Mouse (Mus musculus) stomach, embryonic 14.5 days (tissue): ENCODE results near the gene Gm49396. TPM values are rescaled to one million over a fixed set of nuclear protein-coding genes. Genes with fewer than 3 reads are reported as not detected.

Experiments
- ATAC-seq: fragments of 200-750 bp; cut with Nextera tagmentation; 2 replicates; pipeline ENCODE4 v1.8.0; 2017; ENCODE audit warnings: low read depth, moderate TSS enrichment; ENCODE audit not compliant: insufficient number of reproducible peaks, insufficient read depth, low FRiP score
- H3K27ac ChIP-seq: fragments of 300-500 bp; sonication (generic); 2 replicates; pipeline ENCODE4 v1.5.1; 2014; ENCODE audit warnings: mild to moderate bottlenecking, low read length, moderate library complexity, mixed read lengths
- H3K27me3 ChIP-seq: fragments of 300-500 bp; sonication (generic); 2 replicates; pipeline ENCODE4 v1.6.1; 2014; ENCODE audit warnings: low read length, control low read depth, mixed read lengths; ENCODE audit not compliant: control insufficient read depth, insufficient read depth
- H3K36me3 ChIP-seq: fragments of 300-500 bp; sonication (generic); 2 replicates; pipeline ENCODE4 v1.6.1; 2014; ENCODE audit warnings: mild to moderate bottlenecking, control low read depth, low read length, moderate library complexity, mixed read lengths; ENCODE audit not compliant: control insufficient read depth, insufficient read depth
- H3K4me1 ChIP-seq: fragments of 300-500 bp; sonication (generic); 2 replicates; pipeline ENCODE4 v1.6.1; 2014; ENCODE audit warnings: low read length, control low read depth, mixed read lengths; ENCODE audit not compliant: control insufficient read depth, insufficient read depth
- H3K4me2 ChIP-seq: fragments of 300-500 bp; sonication (generic); replicated peaks from 2 replicates; pipeline ENCODE4 v1.6.1; 2014; ENCODE audit warnings: low read depth, low read length, control low read depth
- H3K4me3 ChIP-seq: fragments of 300-500 bp; sonication (generic); 2 replicates; pipeline ENCODE4 v1.5.1; 2014; ENCODE audit warnings: low read depth, low read length, control low read depth
- H3K9ac ChIP-seq: fragments of 300-500 bp; sonication (generic); replicated peaks from 2 replicates; pipeline ENCODE4 v1.6.1; 2014; ENCODE audit warnings: low read depth, mild to moderate bottlenecking, control low read depth, low read length, moderate library complexity, mixed read lengths
- H3K9me3 ChIP-seq: fragments of 300-500 bp; sonication (generic); 2 replicates; pipeline ENCODE4 v1.6.1; 2016; ENCODE audit warnings: low read depth, low read length, control low read depth; ENCODE audit not compliant: control insufficient read depth
- WGBS: fragments of 180-500 bp; shearing (Covaris S2); extraction: QIAGEN DNeasy Blood & Tissue Kit; methylation state at CpG from one replicate; pipeline ENCODE4 v1.1.7; 2014; 5-methylcytosine and 5-hydroxymethylcytosine counted together
- polyA plus RNA-seq: library from polyadenylated mRNA; unstranded; fragments of >200 nt; fragmentation: Nextera tagmentation; extraction: Ambion mirVana; gene quantifications from 2 replicates; pipeline ENCODE4 v1.2.1, GENCODE M21; 2014

The Gm49396 gene
- polyA plus RNA-seq, 1 experiment from 2014 or later = 10.0 TPM

- Histone ChIP-seq H3K36me3 (no peaks in the 10 kb centered on the region), H3K4me3 (no peak overlapping the region), H3K27me3 (no peaks in the 10 kb centered on the region), H3K4me1 (peaks cover 5% of the 10 kb centered on the region; the same call in 1 of the 2 replicates), H3K27ac (no peak overlapping the region), H3K4me2 (no peak overlapping the region), H3K9ac (no peak overlapping the region), H3K9me3 (no peaks in the 10 kb centered on the region)
- no peak for ATAC-seq
- WGBS = 68% methylated on average over 4 of the region's 4 CpGs
These were observed 31.4 kb downstream of the Gm49396 start for GRCm38 (mm10) chr7:30594510-30595024.

GRCm38 (mm10) chr7:30596093-30596492 lies 32.9 kb downstream of the Gm49396 start:
- no peaks in the 10 kb centered on the region for H3K36me3 ChIP-seq
- H3K4me2 ChIP-seq = no peak overlapping the region
- no peak overlapping the region for H3K9ac ChIP-seq
- H3K4me3 ChIP-seq = no peak overlapping the region
- peaks cover 3% of the 10 kb centered on the region; the same call in 1 of the 2 replicates for H3K4me1 ChIP-seq
- no peak overlapping the region for H3K27ac ChIP-seq
- ATAC-seq = no peak
- H3K9me3 ChIP-seq = no peaks in the 10 kb centered on the region
- 77% methylated on average over 5 of the region's 5 CpGs for WGBS
- H3K27me3 ChIP-seq = no peaks in the 10 kb centered on the region

- no peak overlapping the region for H3K27ac ChIP-seq
- H3K4me2 ChIP-seq = no peak overlapping the region
- 64% methylated on average over 5 of the region's 5 CpGs for WGBS
- no peak overlapping the region for H3K4me3 ChIP-seq
- ATAC-seq = no peak
- peaks cover 3% of the 10 kb centered on the region; the same call in 1 of the 2 replicates for H3K4me1 ChIP-seq
- no peaks in the 10 kb centered on the region for H3K36me3 ChIP-seq
- no peaks in the 10 kb centered on the region for H3K27me3 ChIP-seq
- H3K9ac ChIP-seq = no peak overlapping the region
- H3K9me3 ChIP-seq = no peaks in the 10 kb centered on the region
These were observed 33.7 kb downstream of the Gm49396 start for GRCm38 (mm10) chr7:30596811-30597210.

- Histone ChIP-seq H3K4me2 (no peak within 1 kb of the TSS), H3K27ac (peak within 1 kb of the TSS; percentile 46; the same call in 1 of the 2 replicates), H3K27me3 (no peaks in the 10 kb centered on the region), H3K4me3 (no peak within 1 kb of the TSS), H3K9me3 (no peaks in the 10 kb centered on the region), H3K9ac (no peak within 1 kb of the TSS), H3K4me1 (peaks cover 3% of the 10 kb centered on the region; the same call in 1 of the 2 replicates), H3K36me3 (no peaks in the 10 kb centered on the region)
- ATAC-seq = no peak
- 92% methylated on average over 12 of the region's 12 CpGs for WGBS
These were observed 35.6 kb downstream of the Gm49396 start, which contains the start of gene Zbtb32 for GRCm38 (mm10) chr7:30598786-30599185. Zbtb32 (minus strand) TSS chr7:30598909.

- H3K4me1 ChIP-seq = peaks cover 3% of the 10 kb centered on the region; the same call in 1 of the 2 replicates
- no peaks in the 10 kb centered on the region for H3K9me3 ChIP-seq
- H3K36me3 ChIP-seq = no peaks in the 10 kb centered on the region
- under 1% methylated on average over 16 of the region's 16 CpGs for WGBS
- peak overlapping the region; percentile 55; the same call in 1 of the 2 replicates for H3K27ac ChIP-seq
- no peaks in the 10 kb centered on the region for H3K27me3 ChIP-seq
- no peak overlapping the region for H3K9ac ChIP-seq
- 0 out of 2 replicates have a peak overlapping the region, but pooled peaks have one; percentile 10 for H3K4me2 ChIP-seq
- no peak overlapping the region for H3K4me3 ChIP-seq
- peak; percentile 94 for ATAC-seq
These were observed 36.8 kb downstream of the Gm49396 start for GRCm38 (mm10) chr7:30599933-30600353.

GRCm38 (mm10) chr7:30600651-30601050 lies 37.5 kb downstream of the Gm49396 start:
- no peak for ATAC-seq
- WGBS = 62% methylated on average over 7 of the region's 7 CpGs

GRCm38 (mm10) chr7:30602583-30602982 lies 39.4 kb downstream of the Gm49396 start:
- Histone ChIP-seq H3K27me3 (no peaks in the 10 kb centered on the region), H3K4me3 (no peak overlapping the region), H3K9me3 (no peaks in the 10 kb centered on the region), H3K27ac (peak overlapping the region; percentile 52), H3K9ac (no peak overlapping the region), H3K4me1 (peaks cover 3% of the 10 kb centered on the region; the same call in 1 of the 2 replicates), H3K4me2 (no peak overlapping the region), H3K36me3 (no peaks in the 10 kb centered on the region)
- WGBS = 10% methylated on average over 3 of the region's 3 CpGs
- peak; percentile 53 for ATAC-seq

More at GRCm38 (mm10) chr7:30600651-30601050, 37.5 kb downstream of the Gm49396 start:
- Histone ChIP-seq H3K36me3 (no peaks in the 10 kb centered on the region), H3K4me3 (no peak overlapping the region), H3K4me1 (peaks cover 3% of the 10 kb centered on the region; the same call in 1 of the 2 replicates), H3K9ac (no peak overlapping the region), H3K4me2 (no peak overlapping the region), H3K27ac (peak overlapping the region; percentile 55; the same call in 1 of the 2 replicates), H3K9me3 (no peaks in the 10 kb centered on the region), H3K27me3 (no peaks in the 10 kb centered on the region)

GRCm38 (mm10) chr7:30604424-30604823 lies 41.3 kb downstream of the Gm49396 start:
- Histone ChIP-seq H3K27me3 (no peaks in the 10 kb centered on the region), H3K36me3 (no peaks in the 10 kb centered on the region), H3K4me1 (peaks cover 3% of the 10 kb centered on the region; the same call in 1 of the 2 replicates), H3K9me3 (no peaks in the 10 kb centered on the region), H3K27ac (no peak overlapping the region), H3K4me3 (no peak overlapping the region), H3K4me2 (no peak overlapping the region), H3K9ac (no peak overlapping the region)
- WGBS = 53% methylated on average over 8 of the region's 8 CpGs
- no peak for ATAC-seq
